Mouse (Mus musculus): Measurements from ENCODE around the gene Tcf7l1.

DNA sequence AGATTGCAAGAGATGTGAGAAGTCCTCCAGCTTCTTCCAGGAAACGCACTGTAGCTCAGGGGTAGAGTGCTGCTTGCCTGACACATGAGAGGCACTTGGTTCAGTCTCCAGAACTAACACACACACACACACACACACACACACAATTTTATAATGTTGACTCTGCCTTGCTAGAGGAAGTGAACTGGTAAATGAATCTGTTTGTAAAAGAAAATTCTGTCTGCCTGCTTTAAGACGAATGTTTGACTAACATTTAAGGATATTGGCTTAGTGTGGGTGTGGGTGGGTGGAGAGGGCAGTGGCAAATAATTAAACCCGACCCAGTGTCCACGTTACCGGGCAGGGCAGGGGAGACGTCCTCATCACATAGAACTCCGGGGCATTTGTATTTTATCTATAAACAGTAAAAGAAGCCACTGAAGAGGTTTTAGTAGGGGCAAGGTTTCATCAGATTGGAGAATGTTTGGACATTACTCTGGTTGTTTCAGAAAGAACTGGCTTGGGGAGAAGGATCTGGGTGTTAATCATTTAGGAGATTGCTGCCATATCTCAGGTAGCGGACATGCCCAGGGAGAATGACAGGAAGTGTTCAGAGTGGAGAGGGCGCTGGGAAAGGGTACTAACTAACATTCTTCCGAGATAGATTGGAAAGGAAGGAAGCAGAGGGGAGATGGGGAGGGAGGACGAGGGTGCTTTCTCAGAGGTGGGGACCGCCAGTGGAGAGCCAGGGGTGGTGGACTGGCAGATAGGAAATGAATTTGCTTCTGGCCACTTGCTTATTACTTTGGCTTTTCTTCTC lies 169.1 kb downstream of the Tcf7l1 start:
- TF ChIP-seq CTCF (IDR thresholded peaks at IDR 0.05; ENCODE audit: borderline replicate concordance, insufficient read depth, low read depth, low read length) (no peak), POLR2A (IDR thresholded peaks at IDR 0.05; ENCODE audit: borderline replicate concordance, insufficient read depth, low read length) (no peak)

Measured in cerebellum, adult 2 months (tissue).